Mouse (Mus musculus): ENCODE results near the gene Atp2a3.
A peak's percentile ranks its signal among the peaks of the same experiment; 100 is the strongest.

Gene Atp2a3

GRCm38 (mm10) chr11:72955339-72955974 is 5.5 kb upstream of the Atp2a3 start:
- DNase-seq = peak in 1 of 2 experiments; percentile 45

DNA sequence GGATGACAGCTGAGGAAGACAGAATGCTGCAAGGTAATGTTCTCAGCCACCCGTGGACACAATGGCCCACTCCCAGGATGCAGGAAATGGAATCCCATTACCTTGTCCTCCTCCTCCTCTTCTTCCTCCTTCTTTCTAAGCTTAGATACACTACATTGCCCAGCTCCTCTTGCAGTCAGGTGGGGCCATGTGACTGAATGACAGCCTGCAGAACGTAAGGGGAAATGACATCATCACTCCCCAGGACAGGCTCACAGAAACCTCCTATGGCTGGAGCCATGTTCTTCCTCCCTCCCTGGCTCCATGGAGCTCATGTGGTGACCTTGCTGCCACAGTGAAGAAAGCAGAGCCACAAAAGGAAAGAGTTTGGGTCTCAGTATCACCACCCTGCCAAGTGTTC is 3.7 kb upstream of the Atp2a3 start:
- no peak for DNase-seq

DNA sequence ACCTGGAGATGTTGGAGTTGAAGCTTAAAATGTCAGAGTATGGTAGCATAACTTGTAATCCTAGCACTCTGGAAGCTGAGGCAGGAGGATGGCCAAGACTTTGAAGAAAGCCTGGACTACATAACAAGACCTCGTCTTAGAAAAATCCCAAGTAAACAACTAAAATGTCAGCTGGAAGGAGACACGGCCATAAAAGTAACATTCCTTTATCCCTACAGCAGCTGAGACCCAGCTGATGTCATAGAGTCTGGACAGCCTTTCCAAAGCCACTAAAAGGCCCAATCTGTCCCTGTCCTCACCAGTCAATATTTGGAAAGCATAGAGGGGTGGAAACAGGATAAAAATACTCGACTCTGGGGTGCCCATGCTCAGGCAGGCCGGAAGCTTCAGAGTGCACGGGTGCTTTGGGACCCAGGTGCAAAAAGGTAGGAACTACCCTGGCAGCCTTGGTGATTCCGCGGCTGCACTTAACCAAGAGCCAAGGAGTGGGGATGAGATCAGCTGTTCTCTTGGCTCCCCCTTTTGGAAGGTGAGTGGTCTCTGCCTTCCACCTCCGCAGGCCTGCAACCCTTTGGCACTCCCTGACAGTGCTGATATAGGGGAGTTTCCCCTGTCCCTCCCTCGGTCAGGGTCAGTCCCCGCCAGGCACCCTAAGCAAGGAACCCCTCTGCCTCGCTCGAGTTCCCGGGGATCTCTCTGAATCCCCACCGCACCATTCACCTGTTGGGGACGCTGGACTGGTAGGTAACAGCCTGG is 867 bp upstream of the Atp2a3 start:
- peak in 1 of 2 experiments; percentile 26 for DNase-seq

DNA sequence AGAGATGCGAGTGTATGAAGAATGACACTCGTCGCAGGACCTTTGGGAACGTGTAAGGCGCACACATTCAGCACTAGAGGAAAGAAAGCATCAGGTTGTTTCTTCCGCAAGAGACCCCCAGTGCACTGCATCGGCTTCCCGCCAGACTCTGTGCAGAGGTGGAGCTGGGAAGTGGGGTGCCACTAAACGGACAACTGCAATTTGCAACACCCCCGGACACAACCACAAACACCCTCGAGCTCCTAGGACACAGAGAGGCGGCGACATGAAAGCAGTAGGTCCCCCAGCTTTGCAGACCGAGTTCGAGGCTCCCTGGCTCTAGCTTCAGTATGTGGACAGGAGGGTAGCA is 272 bp upstream of the Atp2a3 start:
- DNase-seq = no peak

GRCm38 (mm10) chr11:72962378-72962777 is 1.4 kb downstream of the Atp2a3 start:
- DNase-seq = no peak

GRCm38 (mm10) chr11:72963058-72963788 is 2.3 kb downstream of the Atp2a3 start:
- no peak for DNase-seq

GRCm38 (mm10) chr11:72963789-72964294 is 2.9 kb downstream of the Atp2a3 start:
- no peak for DNase-seq

GRCm38 (mm10) chr11:72974995-72975503 is 14.1 kb downstream of the Atp2a3 start:
- DNase-seq = no peak

- DNase-seq = no peak
These were observed 21.5 kb downstream of the Atp2a3 start for GRCm38 (mm10) chr11:72982516-72982915.

- DNase-seq = no peak
These were observed 22.3 kb downstream of the Atp2a3 start for GRCm38 (mm10) chr11:72983283-72983682.

GRCm38 (mm10) chr11:72986745-72987144 is 25.8 kb downstream of the Atp2a3 start:
- no peak for DNase-seq

GRCm38 (mm10) chr11:72987234-72987633 is 26.3 kb downstream of the Atp2a3 start:
- no peak for DNase-seq

- no peak for DNase-seq
These were observed 26.8 kb downstream of the Atp2a3 start for GRCm38 (mm10) chr11:72987807-72988206.

DNA sequence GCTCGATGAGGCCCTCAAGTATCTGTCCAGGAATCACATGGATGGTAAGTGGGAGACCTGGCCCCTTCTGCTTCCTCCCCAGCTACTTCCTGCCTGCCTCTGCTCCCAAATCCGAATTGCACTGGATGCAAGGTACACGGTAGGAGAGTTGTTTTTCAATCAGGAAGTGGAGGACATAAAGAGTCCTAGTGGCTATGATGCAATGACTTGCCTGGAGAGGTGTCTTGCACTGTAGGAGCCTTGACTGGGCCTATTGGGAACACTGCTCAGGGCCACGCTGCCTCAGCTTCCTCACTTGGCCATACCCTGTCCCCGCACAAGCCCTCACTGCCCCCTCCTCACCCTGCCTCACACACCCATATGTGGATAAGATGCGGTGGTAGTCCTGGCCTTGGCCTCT is 28.1 kb downstream of the Atp2a3 start:
- DNase-seq = no peak

DNA sequence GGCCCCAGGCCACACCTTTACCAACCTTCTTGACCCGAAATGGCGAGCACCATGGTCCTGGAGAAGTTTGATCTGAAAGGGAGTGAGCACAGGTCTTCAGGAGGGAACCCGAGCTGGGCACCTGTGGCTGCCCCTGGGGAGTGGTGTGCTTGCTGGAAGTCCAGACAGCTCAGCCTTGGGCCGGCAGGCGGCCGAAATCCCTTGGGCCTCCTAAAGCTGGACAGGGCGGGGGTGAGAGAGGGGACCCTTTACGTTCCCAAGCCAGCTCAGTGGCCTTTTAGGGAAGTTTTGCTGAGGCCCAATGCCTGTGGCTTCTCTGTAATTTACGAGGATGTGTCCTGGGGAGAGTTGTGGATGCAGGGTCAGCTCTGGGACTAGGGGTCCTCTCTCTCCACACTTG is 29.7 kb downstream of the Atp2a3 start:
- no peak for DNase-seq

DNA sequence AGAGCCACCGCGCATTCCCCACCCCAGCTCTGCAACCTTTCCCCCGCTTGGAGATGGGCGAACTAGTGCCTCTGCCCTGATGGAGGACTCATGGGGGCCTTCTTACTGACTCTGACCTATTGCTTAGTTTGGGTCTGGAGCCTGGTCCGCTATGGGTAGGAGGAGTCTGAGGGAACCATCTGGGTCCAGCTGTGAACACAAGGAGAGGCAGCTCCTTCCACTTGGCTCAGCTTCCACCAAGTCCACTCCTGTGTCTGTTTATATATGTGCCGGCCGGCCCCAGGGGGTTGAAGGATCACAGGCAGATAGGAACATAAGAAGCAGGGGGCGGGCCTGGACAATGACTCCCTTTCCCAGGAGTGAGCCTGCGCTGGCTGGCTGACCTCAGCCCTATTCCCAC is 31.0 kb downstream of the Atp2a3 start:
- DNase-seq = no peak

DNA sequence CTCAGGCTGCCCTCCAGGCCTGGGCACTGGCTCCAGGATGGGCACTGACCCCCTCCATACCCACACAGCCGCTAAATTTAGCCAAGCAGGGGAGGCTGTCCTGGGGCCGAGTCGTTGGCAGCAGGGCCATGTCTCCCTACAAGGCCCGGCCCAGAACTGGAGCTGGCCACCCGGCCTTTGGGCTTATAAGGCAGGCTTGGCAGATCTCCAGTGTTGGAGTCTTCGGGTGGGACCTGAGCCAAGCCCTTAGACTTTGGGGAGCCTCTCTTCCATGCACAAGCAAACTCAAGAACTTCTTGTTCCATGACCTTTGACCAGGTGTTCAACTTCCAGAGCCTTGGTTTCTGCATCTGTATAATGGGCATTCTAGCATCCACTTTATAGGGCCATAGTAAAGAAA is 35.4 kb downstream of the Atp2a3 start:
- DNase-seq = no peak

GRCm38 (mm10) chr11:72996781-72997180 is 35.8 kb downstream of the Atp2a3 start:
- no peak for DNase-seq

DNA sequence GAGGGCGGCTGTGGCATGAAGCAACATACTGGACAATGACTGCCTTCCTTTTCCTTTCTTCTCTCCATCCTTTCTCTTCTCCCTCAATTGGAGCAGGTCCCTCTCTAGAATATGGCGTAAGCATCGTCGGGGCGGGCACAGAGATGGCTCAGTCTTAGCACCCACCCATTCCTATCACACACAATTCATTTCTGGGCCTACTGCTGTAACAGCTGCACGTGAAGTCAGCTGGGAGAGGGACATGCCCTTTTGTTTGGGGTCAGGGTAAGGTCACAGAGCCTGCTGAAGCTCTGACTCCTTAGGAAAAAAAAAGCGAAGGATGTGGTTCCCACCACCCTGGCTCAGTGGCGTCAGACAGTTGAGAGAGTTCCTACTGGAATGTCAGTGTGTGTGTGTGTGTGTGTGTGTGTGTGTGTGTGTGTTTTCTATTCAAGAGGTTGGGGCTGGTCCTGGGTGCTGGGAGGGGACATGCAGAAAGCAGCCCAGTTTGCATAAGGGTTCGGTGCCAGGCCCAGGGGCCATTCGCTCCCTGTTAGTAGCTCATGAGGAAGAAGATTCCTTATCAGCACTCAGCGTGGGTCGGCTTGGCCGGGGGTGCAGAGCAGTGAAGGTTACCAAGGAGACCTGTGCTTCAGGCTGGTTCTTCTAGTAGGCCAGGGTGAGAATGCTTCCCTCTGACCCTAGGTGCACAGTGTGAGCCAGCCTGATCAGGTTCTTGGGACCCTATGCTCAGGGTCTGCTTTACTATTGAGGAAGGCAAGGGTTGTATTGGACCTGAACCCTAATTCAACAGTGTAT is 36.8 kb downstream of the Atp2a3 start:
- no peak for DNase-seq

- no peak for DNase-seq
These were observed 37.8 kb downstream of the Atp2a3 start, which contains the start of gene P2rx1 for GRCm38 (mm10) chr11:72998771-72999170. P2rx1 (plus strand) TSS chr11:72999103.

DNA sequence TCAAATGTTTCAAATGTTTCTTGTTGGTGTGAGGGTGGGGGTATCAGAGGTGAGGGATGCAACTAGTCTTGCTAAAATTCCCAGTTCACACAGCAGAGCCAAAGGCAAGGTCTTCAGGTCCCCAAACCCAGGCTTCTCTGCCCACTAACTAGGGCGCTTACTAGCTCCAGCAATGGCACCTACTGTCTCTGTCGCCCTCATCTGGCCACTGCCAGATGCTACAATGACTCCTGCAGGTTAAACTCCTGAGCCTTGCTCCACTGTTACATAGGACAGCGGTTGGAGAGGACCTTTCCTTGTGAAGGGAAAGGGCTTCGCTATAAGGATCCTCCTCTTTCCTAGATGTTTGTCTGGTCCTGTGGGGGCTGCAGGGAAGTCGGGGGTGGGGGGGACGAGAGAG is 40.1 kb downstream of the Atp2a3 start:
- peak; percentile 72 to 78 for DNase-seq

- DNase-seq = peak; percentile 58 to 66
These were observed 45.4 kb downstream of the Atp2a3 start for GRCm38 (mm10) chr11:73006377-73006776.

DNA sequence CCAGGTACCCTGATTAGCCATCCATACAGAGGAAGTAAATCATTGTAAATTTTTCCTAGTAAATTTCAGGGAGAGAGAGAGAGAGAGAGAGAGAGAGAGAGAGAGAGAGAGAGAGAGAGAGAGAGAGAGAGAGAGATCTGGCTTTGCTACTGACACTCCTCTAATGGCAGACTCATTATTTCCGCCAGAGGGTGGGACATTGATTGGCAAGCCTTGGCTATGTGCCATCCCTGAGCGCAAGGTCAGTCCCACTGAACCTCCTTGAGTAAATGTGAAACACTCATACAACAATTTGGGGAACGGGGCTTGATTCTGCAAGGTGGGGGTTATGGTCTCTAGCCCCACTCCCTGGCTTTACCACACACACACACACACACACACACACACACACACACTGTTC is 46.1 kb downstream of the Atp2a3 start:
- DNase-seq = no peak

Data from lung, adult 18-20 months (tissue).